Mouse (Mus musculus): ENCODE data around the gene Nin.
A peak's percentile ranks its signal among the peaks of the same experiment; 100 is the strongest.

DNA sequence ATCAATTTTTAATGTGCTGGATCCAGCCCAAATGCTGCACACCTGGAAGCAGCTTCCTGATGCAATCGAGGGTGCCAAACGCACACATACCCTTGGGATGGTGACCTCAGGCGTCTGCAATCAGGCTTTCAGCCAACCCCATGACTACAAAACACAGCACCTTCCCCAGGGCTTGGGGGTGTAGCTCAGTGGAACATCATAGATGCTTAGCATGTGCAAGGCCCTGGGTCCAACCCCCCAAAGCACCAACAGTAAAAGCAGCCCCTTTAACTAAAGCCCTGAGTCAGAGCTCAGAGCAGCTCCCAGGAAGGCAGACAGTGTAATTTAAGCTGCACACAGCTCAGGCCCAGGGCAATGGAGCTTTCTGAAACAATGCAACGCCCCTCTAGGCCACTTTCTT is 9.3 kb downstream of the Nin start:
- no peak for TF ChIP-seq USF1 (IDR thresholded peaks at IDR 0.05; ENCODE audit: low read depth)
- TF ChIP-seq POLR2A (IDR thresholded peaks at IDR 0.05; ENCODE audit: insufficient read length, low read depth), result no peak
- TF ChIP-seq CEBPB (IDR thresholded peaks at IDR 0.05; ENCODE audit: insufficient read depth, poor library complexity, severe bottlenecking), result peak; percentile 50; the same call in 1 of the 2 replicates
- TF ChIP-seq POLR2AphosphoS2 (IDR thresholded peaks at IDR 0.05; ENCODE audit: insufficient read length, low read depth), result no peak
